Mouse (Mus musculus) spleen, embryonic (tissue): ENCODE data around the gene Hist1h2an.
"Not testable (repeated sequence)": the region's sequence is repeated elsewhere in the genome, so short reads cannot be mapped to it uniquely, and the experiment has no call there.

Experiments used
- CTCF ChIA-PET: fragments of 350-600 bp; sonication (Branson Sonifier 250); formaldehyde crosslinking; loops from one replicate; lab custom pipeline; 2022; lab: Charles Lee

Gene Hist1h2an

GRCm38 (mm10) chr13:21786899-21787629 is at the start of gene Hist1h2an, which contains the start of gene Hist1h2bp:
Gene Hist1h2an, minus strand, starts transcription at chr13:21787218.
Gene Hist1h2bp, plus strand, starts transcription at chr13:21787461.
- CTCF ChIA-PET, result not testable (repeated sequence)

GRCm38 (mm10) chr13:21833461-21833860 is 46.4 kb upstream of the Hist1h2an start, which contains the start of the genes Hist1h2ap and Hist1h2br:
Gene Hist1h2ap, minus strand, starts transcription at chr13:21833507.
Gene Hist1h2br, plus strand, starts transcription at chr13:21833743.
- CTCF ChIA-PET, result not testable (repeated sequence)

GRCm38 (mm10) chr13:21831418-21832394 is 44.7 kb upstream of the Hist1h2an start, which contains the start of gene Hist1h4n:
Gene Hist1h4n, minus strand, starts transcription at chr13:21832196.
- CTCF ChIA-PET, result not testable (repeated sequence)

- CTCF ChIA-PET, result no interaction called here
Measured at GRCm38 (mm10) chr13:21830344-21830743, 43.3 kb upstream of the Hist1h2an start.

- CTCF ChIA-PET, result no interaction called here
Measured at GRCm38 (mm10) chr13:21828511-21828910, 41.5 kb upstream of the Hist1h2an start.

GRCm38 (mm10) chr13:21820082-21820890 is 33.3 kb upstream of the Hist1h2an start:
- CTCF ChIA-PET, result interaction anchor here (0.5 kb wide), 1 partner anchor 70 kb away, joined by 3 read pairs; no protein-coding TSS in a partner anchor

GRCm38 (mm10) chr13:21812092-21812491 is 25.1 kb upstream of the Hist1h2an start:
- CTCF ChIA-PET, result interaction anchor here (0.6 kb wide), 1 partner anchor 1624 kb away, joined by 6 read pairs; no protein-coding TSS in a partner anchor

GRCm38 (mm10) chr13:21811539-21811938 is 24.5 kb upstream of the Hist1h2an start, which contains the start of gene Hist1h4m:
Gene Hist1h4m, plus strand, starts transcription at chr13:21811746.
- CTCF ChIA-PET, result interaction anchor here (0.6 kb wide), 1 partner anchor 1625 kb away, joined by 6 read pairs; no protein-coding TSS in a partner anchor

GRCm38 (mm10) chr13:21811074-21811473 is 24.1 kb upstream of the Hist1h2an start:
- CTCF ChIA-PET, result not testable (repeated sequence)

- CTCF ChIA-PET, result not testable (repeated sequence)
Measured at GRCm38 (mm10) chr13:21810073-21810472, 23.1 kb upstream of the Hist1h2an start, which contains the start of the genes Hist1h2bq and Hist1h2ao. Gene Hist1h2bq, minus strand, starts transcription at chr13:21810197. Gene Hist1h2ao, plus strand, starts transcription at chr13:21810465.

- CTCF ChIA-PET, result not testable (repeated sequence)
Measured at GRCm38 (mm10) chr13:21803058-21803457, 16.0 kb upstream of the Hist1h2an start.

- CTCF ChIA-PET, result not testable (repeated sequence)
Measured at GRCm38 (mm10) chr13:21797163-21797562, 10.1 kb upstream of the Hist1h2an start.

- CTCF ChIA-PET, result no interaction called here
Measured at GRCm38 (mm10) chr13:21795584-21795983, 8.6 kb upstream of the Hist1h2an start.

- CTCF ChIA-PET, result interaction anchor here (0.6 to 0.7 kb wide), 2 partner anchors 65 to 392 kb away, joined by 4 to 6 read pairs; no protein-coding TSS in a partner anchor
Measured at GRCm38 (mm10) chr13:21790601-21791283, 3.7 kb upstream of the Hist1h2an start.

- CTCF ChIA-PET, result no interaction called here
Measured at GRCm38 (mm10) chr13:21789925-21790324, 2.9 kb upstream of the Hist1h2an start.

GRCm38 (mm10) chr13:21787760-21788593 is 959 bp upstream of the Hist1h2an start:
- CTCF ChIA-PET, result no interaction called here

GRCm38 (mm10) chr13:21786189-21786898 is 674 bp downstream of the Hist1h2an start:
- CTCF ChIA-PET, result no interaction called here

- CTCF ChIA-PET, result no interaction called here
Measured at GRCm38 (mm10) chr13:21784311-21784710, 2.7 kb downstream of the Hist1h2an start.
